Mouse (Mus musculus): ENCODE measurements around the gene Phgdh.

The Phgdh gene

GRCm38 (mm10) chr3:98299391-98300100, 40.2 kb downstream of the Phgdh start:
- DNase-seq (ENCODE audit: extremely low read depth, low read depth), result peak; percentile 100

- DNase-seq (ENCODE audit: extremely low read depth, low read depth), result no peak
These were observed 43.8 kb downstream of the Phgdh start for GRCm38 (mm10) chr3:98295965-98296364.

GRCm38 (mm10) chr3:98291044-98291443, 48.7 kb downstream of the Phgdh start:
- DNase-seq (ENCODE audit: extremely low read depth, low read depth), result no peak

- DNase-seq (ENCODE audit: extremely low read depth, low read depth), result no peak
These were observed 56.6 kb downstream of the Phgdh start for GRCm38 (mm10) chr3:98283205-98283604.

- DNase-seq (ENCODE audit: extremely low read depth, low read depth), result no peak
These were observed 57.4 kb downstream of the Phgdh start for GRCm38 (mm10) chr3:98282422-98282821.

- DNase-seq (ENCODE audit: extremely low read depth, low read depth), result peak; percentile 87
These were observed 58.7 kb downstream of the Phgdh start for GRCm38 (mm10) chr3:98280933-98281678.

GRCm38 (mm10) chr3:98280204-98280932, 59.4 kb downstream of the Phgdh start, which contains the start of gene Hmgcs2:
Gene Hmgcs2, plus strand, starts transcription at chr3:98280435.
- peak; percentile 84 for DNase-seq (ENCODE audit: extremely low read depth, low read depth)

GRCm38 (mm10) chr3:98279682-98280081, 60.1 kb downstream of the Phgdh start:
- no peak for DNase-seq (ENCODE audit: extremely low read depth, low read depth)

- DNase-seq (ENCODE audit: extremely low read depth, low read depth), result no peak
These were observed 66.0 kb downstream of the Phgdh start for GRCm38 (mm10) chr3:98273623-98274398.

- DNase-seq (ENCODE audit: extremely low read depth, low read depth), result no peak
These were observed 72.5 kb downstream of the Phgdh start for GRCm38 (mm10) chr3:98267249-98267651.
